Mouse (Mus musculus): ENCODE measurements around the gene Cort.

DNA sequence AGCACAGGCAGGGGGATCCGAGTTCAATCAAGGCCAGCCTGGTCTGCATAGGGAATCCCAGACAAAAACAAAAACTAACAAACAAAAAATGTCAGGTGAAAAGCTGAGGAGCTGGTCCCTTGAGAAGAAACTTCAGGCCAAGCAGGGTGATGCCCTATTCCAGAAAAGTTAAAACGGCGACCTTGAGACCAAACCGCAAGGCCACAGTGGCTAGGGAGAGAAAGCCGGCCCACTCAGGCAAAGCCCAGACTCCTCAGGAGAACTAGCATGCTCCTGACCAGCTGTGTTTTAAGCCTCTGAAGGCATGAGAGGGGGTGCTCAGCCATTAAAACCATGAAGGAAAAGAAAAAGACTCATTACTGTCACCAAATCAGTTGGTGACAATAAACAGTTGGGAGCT, 41.2 kb downstream of the Cort start:
- TF ChIP-seq CTCF (IDR thresholded peaks at IDR 0.05; ENCODE audit: borderline replicate concordance, control insufficient read depth, extremely low read depth, insufficient read depth, low read length, poor library complexity) (no peak), POLR2A (IDR thresholded peaks at IDR 0.05; ENCODE audit: control insufficient read depth, extremely low read depth, insufficient read depth, low read length, poor library complexity) (no peak)
